Mouse (Mus musculus) lung, postnatal 0 days (tissue): ENCODE data around the gene Gramd1a.

ENCODE experiments used
- CTCF ChIP-seq: IDR thresholded peaks from 2 replicates; pipeline ENCODE4 v1.5.1; 2016; ENCODE audit warnings: antibody characterized with exemption, mild to moderate bottlenecking
- EP300 ChIP-seq: IDR thresholded peaks from 2 replicates; pipeline ENCODE4 v1.6.1; 2016; ENCODE audit warnings: antibody characterized with exemption, mild to moderate bottlenecking, control low read depth

DNA sequence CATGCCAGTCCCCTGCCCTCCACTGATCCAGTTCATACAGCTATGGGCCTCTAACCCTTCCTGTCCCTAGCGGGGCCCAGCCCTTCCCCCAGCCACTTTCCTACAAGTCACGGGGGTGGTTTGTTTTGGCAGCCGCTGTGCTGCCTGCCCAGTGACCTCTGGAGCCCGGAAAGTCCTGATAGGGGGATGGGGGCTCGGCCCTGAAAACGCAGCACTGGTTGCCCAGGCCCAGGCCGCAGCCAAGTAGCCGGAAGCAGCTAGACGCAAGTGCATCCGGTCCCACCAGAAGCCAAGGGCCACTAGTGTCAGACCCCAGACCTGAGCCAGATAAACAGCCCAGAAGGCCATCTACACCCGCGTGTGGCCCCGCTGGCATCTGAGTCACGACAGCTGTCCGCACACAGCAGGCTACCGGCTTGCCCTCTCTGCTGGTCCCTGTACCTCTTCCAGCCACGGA is 40.1 kb downstream of the Gramd1a start:
- no peak for TF ChIP-seq CTCF
- no peak for TF ChIP-seq EP300
